Mouse (Mus musculus): ENCODE data around the gene Adamts10. TPM values are rescaled to one million over a fixed set of nuclear protein-coding genes. Genes with fewer than 3 reads are reported as not detected.
A peak's percentile ranks its signal among the peaks of the same experiment; 100 is the strongest.

The Adamts10 gene
- 205 and 251 TPM in 2 replicates for polyA plus RNA-seq (2012; rRNA removed)

GRCm38 (mm10) chr17:33523918-33524755 is at the start of gene Adamts10:
TSS of gene Adamts10 (plus strand) at chr17:33524204.
- Histone ChIP-seq H3K4me1 (ENCODE audit: control insufficient read depth, insufficient read depth, low read length) (peaks cover 9% of the 10 kb centered on the region), H3K27me3 (ENCODE audit: control insufficient read depth, insufficient read depth, low read length) (no peaks in the 10 kb centered on the region), H3K4me3 (replicated peaks; ENCODE audit: insufficient read depth, low read depth, low read length) (peak within 1 kb of the TSS; percentile 81), H3K27ac (ENCODE audit: insufficient read depth, low read length) (peak within 1 kb of the TSS; percentile 83)
- TF ChIP-seq POLR2A (IDR thresholded peaks at IDR 0.05; ENCODE audit: borderline replicate concordance, insufficient read depth, low read length) (peak; percentile 69), CTCF (IDR thresholded peaks at IDR 0.05; ENCODE audit: borderline replicate concordance, insufficient read depth, low read depth, low read length) (no peak)
- DNase-seq, result peak; percentile 76 to 81
- 1% methylated on average over 43 of the region's 44 CpGs for WGBS

- peaks cover 10% of the 10 kb centered on the region for H3K4me1 ChIP-seq (ENCODE audit: control insufficient read depth, insufficient read depth, low read length)
- TF ChIP-seq CTCF (IDR thresholded peaks at IDR 0.05; ENCODE audit: borderline replicate concordance, insufficient read depth, low read depth, low read length), result no peak
- no peak for TF ChIP-seq POLR2A (IDR thresholded peaks at IDR 0.05; ENCODE audit: borderline replicate concordance, insufficient read depth, low read length)
- WGBS, result 55% methylated on average over 6 of the region's 6 CpGs
- H3K27ac ChIP-seq (ENCODE audit: insufficient read depth, low read length), result no peak overlapping the region
- DNase-seq, result no peak
- no peaks in the 10 kb centered on the region for H3K27me3 ChIP-seq (ENCODE audit: control insufficient read depth, insufficient read depth, low read length)
- H3K4me3 ChIP-seq (replicated peaks; ENCODE audit: insufficient read depth, low read depth, low read length), result no peak overlapping the region
Measured at GRCm38 (mm10) chr17:33484020-33484419, 40.0 kb upstream of the Adamts10 start.

GRCm38 (mm10) chr17:33487211-33487610 is 36.8 kb upstream of the Adamts10 start:
- Histone ChIP-seq H3K27me3 (ENCODE audit: control insufficient read depth, insufficient read depth, low read length) (no peaks in the 10 kb centered on the region), H3K27ac (ENCODE audit: insufficient read depth, low read length) (no peak overlapping the region; the same call in 1 of the 2 replicates), H3K4me1 (ENCODE audit: control insufficient read depth, insufficient read depth, low read length) (peaks cover 10% of the 10 kb centered on the region), H3K4me3 (replicated peaks; ENCODE audit: insufficient read depth, low read depth, low read length) (no peak overlapping the region)
- WGBS, result 33% methylated on average over 2 of the region's 2 CpGs
- DNase-seq, result no peak
- TF ChIP-seq POLR2A (IDR thresholded peaks at IDR 0.05; ENCODE audit: borderline replicate concordance, insufficient read depth, low read length) (no peak), CTCF (IDR thresholded peaks at IDR 0.05; ENCODE audit: borderline replicate concordance, insufficient read depth, low read depth, low read length) (no peak)

- peak; percentile 80 to 89 for DNase-seq
- WGBS, result 50% methylated on average over 1 of the region's 1 CpGs
- no peaks in the 10 kb centered on the region for H3K27me3 ChIP-seq (ENCODE audit: control insufficient read depth, insufficient read depth, low read length)
Measured at GRCm38 (mm10) chr17:33487652-33488051, 36.4 kb upstream of the Adamts10 start.

GRCm38 (mm10) chr17:33491371-33491770 is 32.6 kb upstream of the Adamts10 start:
- DNase-seq, result no peak
- WGBS, result 91% methylated on average over 2 of the region's 2 CpGs
- H3K27ac ChIP-seq (ENCODE audit: insufficient read depth, low read length), result no peak overlapping the region
- H3K4me3 ChIP-seq (replicated peaks; ENCODE audit: insufficient read depth, low read depth, low read length), result no peak overlapping the region
- TF ChIP-seq CTCF (IDR thresholded peaks at IDR 0.05; ENCODE audit: borderline replicate concordance, insufficient read depth, low read depth, low read length), result no peak
- TF ChIP-seq POLR2A (IDR thresholded peaks at IDR 0.05; ENCODE audit: borderline replicate concordance, insufficient read depth, low read length), result no peak
- no peaks in the 10 kb centered on the region for H3K27me3 ChIP-seq (ENCODE audit: control insufficient read depth, insufficient read depth, low read length)
- peaks cover 10% of the 10 kb centered on the region for H3K4me1 ChIP-seq (ENCODE audit: control insufficient read depth, insufficient read depth, low read length)

More at GRCm38 (mm10) chr17:33487652-33488051, 36.4 kb upstream of the Adamts10 start:
- H3K4me1 ChIP-seq (ENCODE audit: control insufficient read depth, insufficient read depth, low read length), result peaks cover 10% of the 10 kb centered on the region
- H3K4me3 ChIP-seq (replicated peaks; ENCODE audit: insufficient read depth, low read depth, low read length), result no peak overlapping the region
- no peak overlapping the region; the same call in 1 of the 2 replicates for H3K27ac ChIP-seq (ENCODE audit: insufficient read depth, low read length)
- TF ChIP-seq CTCF (IDR thresholded peaks at IDR 0.05; ENCODE audit: borderline replicate concordance, insufficient read depth, low read depth, low read length) (no peak), POLR2A (IDR thresholded peaks at IDR 0.05; ENCODE audit: borderline replicate concordance, insufficient read depth, low read length) (no peak)

- Histone ChIP-seq H3K27ac (ENCODE audit: insufficient read depth, low read length) (no peak overlapping the region), H3K4me1 (ENCODE audit: control insufficient read depth, insufficient read depth, low read length) (peaks cover 4% of the 10 kb centered on the region; the same call in 1 of the 2 replicates), H3K27me3 (ENCODE audit: control insufficient read depth, insufficient read depth, low read length) (no peaks in the 10 kb centered on the region), H3K4me3 (replicated peaks; ENCODE audit: insufficient read depth, low read depth, low read length) (no peak overlapping the region)
- peak; percentile 51; the same call in 1 of the 2 replicates for TF ChIP-seq CTCF (IDR thresholded peaks at IDR 0.05; ENCODE audit: borderline replicate concordance, insufficient read depth, low read depth, low read length)
- no peak for TF ChIP-seq POLR2A (IDR thresholded peaks at IDR 0.05; ENCODE audit: borderline replicate concordance, insufficient read depth, low read length)
- 80% methylated on average over 6 of the region's 6 CpGs for WGBS
- no peak for DNase-seq
Measured at GRCm38 (mm10) chr17:33493065-33493464, 30.9 kb upstream of the Adamts10 start.

- Histone ChIP-seq H3K4me3 (replicated peaks; ENCODE audit: insufficient read depth, low read depth, low read length) (no peak overlapping the region), H3K27ac (ENCODE audit: insufficient read depth, low read length) (no peak overlapping the region), H3K27me3 (ENCODE audit: control insufficient read depth, insufficient read depth, low read length) (no peaks in the 10 kb centered on the region), H3K4me1 (ENCODE audit: control insufficient read depth, insufficient read depth, low read length) (no peaks in the 10 kb centered on the region)
- TF ChIP-seq CTCF (IDR thresholded peaks at IDR 0.05; ENCODE audit: borderline replicate concordance, insufficient read depth, low read depth, low read length), result no peak
- TF ChIP-seq POLR2A (IDR thresholded peaks at IDR 0.05; ENCODE audit: borderline replicate concordance, insufficient read depth, low read length), result no peak
- no peak for DNase-seq
Measured at GRCm38 (mm10) chr17:33494586-33494985, 29.4 kb upstream of the Adamts10 start.

GRCm38 (mm10) chr17:33498918-33499317 is 25.1 kb upstream of the Adamts10 start:
- H3K27ac ChIP-seq (ENCODE audit: insufficient read depth, low read length), result no peak overlapping the region

More at GRCm38 (mm10) chr17:33498918-33499317, 25.1 kb upstream of the Adamts10 start:
- Histone ChIP-seq H3K4me1 (ENCODE audit: control insufficient read depth, insufficient read depth, low read length) (peaks cover 2% of the 10 kb centered on the region; the same call in 1 of the 2 replicates), H3K4me3 (replicated peaks; ENCODE audit: insufficient read depth, low read depth, low read length) (no peak overlapping the region), H3K27me3 (ENCODE audit: control insufficient read depth, insufficient read depth, low read length) (no peaks in the 10 kb centered on the region)
- no peak for TF ChIP-seq POLR2A (IDR thresholded peaks at IDR 0.05; ENCODE audit: borderline replicate concordance, insufficient read depth, low read length)
- TF ChIP-seq CTCF (IDR thresholded peaks at IDR 0.05; ENCODE audit: borderline replicate concordance, insufficient read depth, low read depth, low read length), result no peak
- WGBS, result 91% methylated on average over 1 of the region's 1 CpGs
- peak in 1 of 2 experiments; percentile 2 for DNase-seq

Measured in cerebellum, adult 2 months (tissue).